Mouse (Mus musculus) C2C12 (cell line): ENCODE results near the gene Nufip2.

ENCODE experiments used
- CEBPB ChIP-seq: IDR thresholded peaks from one replicate; pipeline ENCODE4 v1.6.1; 2011; ENCODE audit warnings: low read depth, mild to moderate bottlenecking, control low read depth, moderate library complexity
- CTCF ChIP-seq: IDR thresholded peaks from one replicate; pipeline ENCODE4 v1.5.1; 2011; ENCODE audit not compliant: control insufficient read depth, insufficient read depth, insufficient read length
- FOSL1 ChIP-seq: IDR thresholded peaks from one replicate; pipeline ENCODE4 v1.8.0; 2011; ENCODE audit warnings: mild to moderate bottlenecking, low read length; ENCODE audit not compliant: poor library complexity, insufficient read depth, severe bottlenecking
- MAX ChIP-seq: IDR thresholded peaks from one replicate; pipeline ENCODE4 v1.6.1; 2011; ENCODE audit warnings: mild to moderate bottlenecking, control low read depth
- MYOD1 ChIP-seq: IDR thresholded peaks from one replicate; pipeline ENCODE4 v1.6.1; 2011; ENCODE audit warnings: low read depth; ENCODE audit not compliant: control insufficient read depth, insufficient read length
- MYOG ChIP-seq: IDR thresholded peaks from one replicate; pipeline ENCODE4 v1.6.1; 2011; ENCODE audit not compliant: control insufficient read depth, insufficient read length; ENCODE audit errors: extremely low read depth
- USF1 ChIP-seq: IDR thresholded peaks from one replicate; pipeline ENCODE4 v1.6.1; 2011; ENCODE audit warnings: low read depth, mild to moderate bottlenecking, control low read depth, moderate library complexity

- TF ChIP-seq MAX, result peak; percentile 40
- no peak for TF ChIP-seq CTCF
- no peak for TF ChIP-seq FOSL1
- TF ChIP-seq CEBPB, result no peak
- TF ChIP-seq USF1, result no peak
- TF ChIP-seq MYOD1, result no peak
- no peak for TF ChIP-seq MYOG
Measured at GRCm38 (mm10) chr11:77687541-77688131, 1.7 kb downstream of the Nufip2 start.
